Mouse (Mus musculus): ENCODE measurements around the gene Mdh1b.

The Mdh1b gene

GRCm38 (mm10) chr1:63658016-63658415 lies 72.1 kb downstream of the Mdh1b start:
- peak; percentile 54 for DNase-seq (ENCODE audit: low spot score)

Data from c-Kit-positive CD71-positive TER-119-positive erythroid progenitor cells, embryonic 14.5 days (primary cell).